Comparison of ENCODE assay signal across 22 mouse cellular contexts in the genomic region with DNA sequence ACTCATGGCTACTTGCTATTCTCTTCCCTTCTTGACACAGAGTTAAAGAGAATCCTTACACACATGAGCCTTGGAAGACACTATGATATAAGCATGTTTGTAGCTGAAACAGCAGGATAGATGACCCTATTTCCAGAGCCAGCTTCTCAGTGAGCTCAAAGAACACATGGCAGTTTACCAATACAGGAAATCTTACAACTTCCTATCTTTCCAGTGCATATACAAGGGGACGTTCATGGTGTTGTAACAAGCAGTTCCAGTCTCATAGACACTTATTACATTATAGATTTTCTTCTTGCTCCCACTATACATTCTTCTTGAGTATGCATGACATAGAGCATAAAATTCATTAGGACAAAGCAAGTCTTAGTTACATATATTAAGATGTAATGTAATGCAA.
DNase-seq lines count a peak whose midpoint lies in the region; ATAC-seq and TF ChIP-seq lines count a peak whose summit lies in the region.
"Had no signal": no experiment of that assay in that cellular context is flagged by ENCODE, and none has a peak within 500 bp of the region (broad histone marks: within the 10 kb centered on the region; RNA-seq: fewer than 3 reads in every experiment).

No protein-coding gene starts in this region.

- no peak overlapping the region for H3K27ac ChIP-seq in midbrain, embryonic 11.5 days (ENCODE audit: low read depth, low read length)
- H3K27ac ChIP-seq in midbrain, postnatal 0 days (ENCODE audit: low read depth, low read length): no peak overlapping the region
- no peak overlapping the region for H3K27ac ChIP-seq in kidney, embryonic 14.5 days (ENCODE audit: low read depth, low read length)

- no peak overlapping the region for H3K9ac ChIP-seq in midbrain, embryonic 11.5 days (ENCODE audit: low read length)
- H3K9ac ChIP-seq in midbrain, postnatal 0 days (replicated peaks; ENCODE audit: low read length, poor library complexity, severe bottlenecking): no peak overlapping the region
- H3K9ac ChIP-seq in kidney, embryonic 14.5 days (ENCODE audit: low read depth, low read length): no peak overlapping the region

- H3K9me3 ChIP-seq in midbrain, embryonic 11.5 days (ENCODE audit: control insufficient read depth, low read length): no peaks in the 10 kb centered on the region
- H3K9me3 ChIP-seq in midbrain, postnatal 0 days (ENCODE audit: low read length): no peaks in the 10 kb centered on the region
- no peaks in the 10 kb centered on the region for H3K9me3 ChIP-seq in kidney, embryonic 14.5 days (ENCODE audit: control insufficient read depth, low read length)

- intact Hi-C loops in heart, postnatal 36 days (cut with DNase I): no loop called here

- no peak for TF ChIP-seq CTCF in midbrain, postnatal 0 days (IDR thresholded peaks at IDR 0.05)

- H3K4me3 ChIP-seq in midbrain, embryonic 11.5 days (ENCODE audit: low read depth, low read length): no peak overlapping the region
- H3K4me3 ChIP-seq in midbrain, postnatal 0 days (ENCODE audit: low read depth, low read length): no peak overlapping the region
- H3K4me3 ChIP-seq in kidney, embryonic 14.5 days (ENCODE audit: low read length): no peak overlapping the region

- no peaks in the 10 kb centered on the region for H3K36me3 ChIP-seq in midbrain, embryonic 11.5 days (ENCODE audit: control insufficient read depth, insufficient read depth, low read length)
- no peaks in the 10 kb centered on the region for H3K36me3 ChIP-seq in midbrain, postnatal 0 days (ENCODE audit: insufficient read depth, low read length)
- no peaks in the 10 kb centered on the region for H3K36me3 ChIP-seq in kidney, embryonic 14.5 days (ENCODE audit: control insufficient read depth, insufficient read depth, low read length)
- H3K36me3 ChIP-seq: G1E had no signal

- 82% methylated on average over 1 of the region's 1 CpGs for WGBS in midbrain, embryonic 11.5 days
- WGBS in midbrain, postnatal 0 days: 82% methylated on average over 1 of the region's 1 CpGs
- WGBS in kidney, embryonic 14.5 days: 78% methylated on average over 1 of the region's 1 CpGs

- no peaks in the 10 kb centered on the region for H3K4me1 ChIP-seq in midbrain, embryonic 11.5 days (ENCODE audit: control insufficient read depth, insufficient read depth, low read length)
- H3K4me1 ChIP-seq in midbrain, postnatal 0 days (ENCODE audit: insufficient read depth, low read length): no peaks in the 10 kb centered on the region; the same call in 1 of the 2 replicates
- no peaks in the 10 kb centered on the region for H3K4me1 ChIP-seq in kidney, embryonic 14.5 days (ENCODE audit: control insufficient read depth, insufficient read depth, low read length)

- ATAC-seq in midbrain, embryonic 11.5 days (ENCODE audit: low FRiP score): no peak
- no peak for ATAC-seq in midbrain, postnatal 0 days (ENCODE audit: low FRiP score)
- peak; percentile 77 for ATAC-seq in granulocyte monocyte progenitor cell, adult 5-6 weeks (replicated peaks; ENCODE audit: poor library complexity, severe bottlenecking)
- ATAC-seq in megakaryocyte, adult 5-6 weeks (ENCODE audit: poor library complexity, severe bottlenecking): peak; percentile 43
- ATAC-seq in megakaryocyte progenitor cell, adult 5-6 weeks (replicated peaks; ENCODE audit: poor library complexity): peak; percentile 83
- no peak for ATAC-seq in kidney, embryonic 14.5 days (ENCODE audit: low FRiP score, low TSS enrichment)
- ATAC-seq: activated CD4-positive, CD25-positive, alpha-beta regulatory T cell, adult 4 months; CD4-positive, CD25-positive, alpha-beta regulatory T cell, adult 4 months; Patski had no signal

- no peak overlapping the region for H3K4me2 ChIP-seq in midbrain, embryonic 11.5 days
- H3K4me2 ChIP-seq in midbrain, postnatal 0 days (ENCODE audit: low read depth, low read length, poor library complexity, severe bottlenecking): no peak overlapping the region
- no peak overlapping the region for H3K4me2 ChIP-seq in kidney, embryonic 14.5 days (replicated peaks; ENCODE audit: low read depth, low read length)

- peak; percentile 28 for DNase-seq in midbrain, embryonic 11.5 days (ENCODE audit: low spot score, missing footprints)
- no peak for DNase-seq in midbrain, postnatal 0 days (ENCODE audit: low spot score)
- DNase-seq in heart, postnatal 36 days: no peak
- no peak for DNase-seq in heart, adult 11 months
- DNase-seq: adrenal gland, adult 2 months; adrenal gland, adult 8-10 months; adrenal gland, postnatal 10 days; adrenal gland, postnatal 14 days; adrenal gland, postnatal 25 days; adrenal gland, postnatal 36 days; B cell, adult 2 months; cerebellum, adult 11 months; cerebellum, adult 11-12 months had no signal

- H3K27me3 ChIP-seq in midbrain, embryonic 11.5 days (ENCODE audit: control insufficient read depth, insufficient read depth, low read length): no peaks in the 10 kb centered on the region
- H3K27me3 ChIP-seq in midbrain, postnatal 0 days (ENCODE audit: insufficient read depth, low read length): no peaks in the 10 kb centered on the region
- no peaks in the 10 kb centered on the region for H3K27me3 ChIP-seq in kidney, embryonic 14.5 days (ENCODE audit: control insufficient read depth, insufficient read depth, low read length)
- H3K27me3 ChIP-seq: CH12.LX, Patski had no signal

Comparison
In these comparisons a context has a peak if more than half of its experiments do, and no peak if none do; other contexts are left out.
1. ATAC-seq: peak in granulocyte monocyte progenitor cell, adult 5-6 weeks (single experiment), megakaryocyte, adult 5-6 weeks (single experiment) and megakaryocyte progenitor cell, adult 5-6 weeks (single experiment); none in midbrain, embryonic 11.5 days (single experiment), midbrain, postnatal 0 days (single experiment) and kidney, embryonic 14.5 days (single experiment).